Mouse (Mus musculus) liver, adult 2 months (tissue): ENCODE data around the gene Gtf2h3. TPM values are rescaled to one million over a fixed set of nuclear protein-coding genes. Genes with fewer than 3 reads are reported as not detected.

Source experiments
- DNase-seq: peaks from one replicate; pipeline ENCODE4 v3.0.0-alpha.2; 2011; ENCODE audit warnings: low read depth, low spot score; ENCODE audit errors: extremely low read depth
- H3K27ac ChIP-seq: fragments of 200-500 bp; replicated peaks from 2 replicates; pipeline ENCODE4 v1.5.1; 2012; ENCODE audit warnings: low read depth, mild to moderate bottlenecking, control low read depth, inconsistent platforms, low read length; ENCODE audit not compliant: insufficient read depth
- H3K27me3 ChIP-seq: fragments of 200-500 bp; 2 replicates; pipeline ENCODE4 v1.6.1; 2012; ENCODE audit warnings: mild to moderate bottlenecking, moderate library complexity, low read length, inconsistent platforms; ENCODE audit not compliant: control insufficient read depth, insufficient read depth
- H3K36me3 ChIP-seq: fragments of 200-500 bp; 2 replicates; pipeline ENCODE4 v1.6.1; 2012; ENCODE audit warnings: low read length, inconsistent platforms; ENCODE audit not compliant: control insufficient read depth, insufficient read depth
- H3K4me1 ChIP-seq: fragments of 200-500 bp; 2 replicates; pipeline ENCODE4 v1.6.1; 2011; ENCODE audit warnings: low read length; ENCODE audit not compliant: control insufficient read depth, insufficient read depth
- H3K4me3 ChIP-seq: fragments of 200-500 bp; 2 replicates; pipeline ENCODE4 v1.5.1; 2011; ENCODE audit warnings: low read depth, mild to moderate bottlenecking, control low read depth, low read length, moderate library complexity; ENCODE audit not compliant: insufficient read depth
- H3K79me2 ChIP-seq: fragments of 200-500 bp; 2 replicates; pipeline ENCODE4 v1.6.1; 2012; ENCODE audit warnings: inconsistent platforms, mild to moderate bottlenecking, low read length, moderate library complexity; ENCODE audit not compliant: control insufficient read depth, insufficient read depth
- H3K9ac ChIP-seq: fragments of 200-500 bp; 2 replicates; pipeline ENCODE4 v1.6.1; 2012; ENCODE audit warnings: low read depth, mild to moderate bottlenecking, control low read depth, inconsistent platforms, low read length
- CTCF ChIP-seq: fragments of 200-500 bp; IDR thresholded peaks from 2 replicates; pipeline ENCODE4 v1.5.1; 2011; ENCODE audit warnings: low read depth, low read length, control low read depth
- POLR2A ChIP-seq: fragments of 200-500 bp; IDR thresholded peaks from 2 replicates; pipeline ENCODE4 v1.6.1; 2011; ENCODE audit warnings: low read length, control low read depth; ENCODE audit not compliant: insufficient read depth; ENCODE audit errors: extremely low read depth
- WGBS: fragments of 180-500 bp; shearing (Covaris S2); methylation state at CpG from one replicate; pipeline ENCODE4 v1.1.7; 2018; 5-methylcytosine and 5-hydroxymethylcytosine counted together
- polyA plus RNA-seq: library from polyadenylated mRNA; depleted of rRNA; stranded (reverse); fragments of >200 nt; gene quantifications from 2 replicates; pipeline ENCODE4 v1.2.3, GENCODE M21; 2012
- total RNA-seq: library from RNA; depleted of rRNA; stranded (reverse); fragments of >200 nt; gene quantifications from 2 replicates; pipeline ENCODE4 v1.2.3, GENCODE M21; 2014

Gene Gtf2h3
- total and polyA plus RNA-seq, 2 experiments: 12.2 to 23.9 TPM

DNA sequence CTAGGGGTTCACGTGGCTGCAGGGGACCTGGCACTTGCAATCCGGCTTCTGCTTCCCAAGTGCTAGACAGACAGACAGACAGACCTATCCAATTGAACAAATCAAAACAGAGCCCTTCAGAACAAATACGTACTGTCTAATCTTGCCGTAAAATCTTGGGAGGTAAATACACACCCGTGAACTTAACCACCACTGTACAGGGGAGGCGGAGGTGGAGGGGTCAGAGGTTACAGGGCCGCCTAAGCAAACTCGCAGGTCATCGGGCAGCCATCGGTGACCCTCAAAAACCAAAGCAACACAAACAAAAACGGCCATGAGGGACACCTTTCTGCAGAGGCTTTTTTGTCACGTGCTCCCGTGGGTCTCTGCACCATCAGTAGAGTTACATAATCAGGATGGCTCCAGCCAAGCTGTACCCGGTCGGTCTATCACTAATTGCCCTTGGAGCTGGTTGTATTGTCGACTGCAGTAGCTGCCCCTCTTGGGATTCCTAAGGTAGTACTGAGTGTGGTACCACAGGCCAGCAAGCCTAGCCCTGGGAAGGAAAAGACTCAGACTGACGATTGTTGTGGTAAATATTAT, 26.2 kb downstream of the Gtf2h3 start:
- no peak overlapping the region for H3K9ac ChIP-seq
- DNase-seq: peak; percentile 96
- 0 out of 2 replicates have a peak, but pooled peaks cover 4% of the 10 kb centered on the region for H3K4me1 ChIP-seq
- H3K27ac ChIP-seq: peak overlapping the region; percentile 75
- no peak overlapping the region for H3K4me3 ChIP-seq
- no peaks in the 10 kb centered on the region for H3K36me3 ChIP-seq
- no peaks in the 10 kb centered on the region for H3K79me2 ChIP-seq
- no peaks in the 10 kb centered on the region for H3K27me3 ChIP-seq
- WGBS: 21% methylated on average over 17 of the region's 17 CpGs
- TF ChIP-seq CTCF: no peak
- TF ChIP-seq POLR2A: no peak

DNA sequence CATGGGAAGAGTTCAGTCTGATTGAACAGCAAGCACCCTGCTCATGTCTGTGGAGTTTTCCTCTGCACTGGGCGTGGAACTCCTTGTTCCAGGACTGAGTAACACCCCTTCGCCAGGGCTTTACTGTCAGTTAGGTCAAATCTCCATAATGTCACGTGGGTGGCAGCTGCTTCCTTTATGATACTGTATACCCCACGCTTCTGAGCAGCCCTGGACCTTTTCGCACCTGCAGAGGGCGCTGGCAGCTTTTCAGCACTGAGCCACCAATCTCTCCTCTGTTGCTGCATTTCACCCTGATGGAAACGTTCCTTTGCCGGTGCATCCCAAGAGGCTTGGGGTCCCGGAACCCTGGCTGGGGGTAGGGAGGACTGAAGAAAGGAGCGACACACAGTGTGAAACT, 32.0 kb downstream of the Gtf2h3 start:
- WGBS: 89% methylated on average over 10 of the region's 10 CpGs
- no peak for DNase-seq
- TF ChIP-seq CTCF (peak; percentile 30), POLR2A (no peak)
- no peaks in the 10 kb centered on the region for H3K79me2 ChIP-seq
- no peaks in the 10 kb centered on the region for H3K36me3 ChIP-seq
- no peak overlapping the region for H3K27ac ChIP-seq
- H3K4me3 ChIP-seq: no peak overlapping the region
- no peaks in the 10 kb centered on the region for H3K4me1 ChIP-seq
- H3K9ac ChIP-seq: no peak overlapping the region
- no peaks in the 10 kb centered on the region for H3K27me3 ChIP-seq

DNA sequence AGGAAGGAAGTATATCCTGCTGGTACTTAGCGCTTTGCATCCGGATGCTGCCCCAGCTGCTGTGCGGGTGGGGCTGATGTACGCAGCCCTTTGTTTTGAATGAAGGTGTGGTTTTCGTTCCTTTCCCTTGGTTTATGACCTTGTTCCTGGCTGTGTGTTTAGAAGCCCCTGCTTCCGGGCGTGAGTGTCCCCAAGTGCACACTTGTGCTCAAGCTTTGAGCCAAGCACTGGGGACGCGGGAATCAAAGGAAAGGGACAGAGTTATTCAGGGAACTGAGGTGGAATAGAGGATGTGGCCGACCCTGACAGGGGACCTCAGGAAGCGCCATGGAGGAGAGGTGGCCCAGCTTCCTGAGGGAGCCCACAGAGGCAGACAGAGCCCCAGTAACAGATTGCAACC, 35.8 kb downstream of the Gtf2h3 start:
- no peaks in the 10 kb centered on the region for H3K79me2 ChIP-seq
- 79% methylated on average over 11 of the region's 11 CpGs for WGBS
- H3K4me1 ChIP-seq: no peaks in the 10 kb centered on the region
- H3K9ac ChIP-seq: no peak overlapping the region
- no peaks in the 10 kb centered on the region for H3K27me3 ChIP-seq
- 0 out of 2 replicates have a peak overlapping the region, but pooled peaks have one; percentile 7 for H3K27ac ChIP-seq
- no peak for DNase-seq
- H3K36me3 ChIP-seq: no peaks in the 10 kb centered on the region
- TF ChIP-seq POLR2A (no peak), CTCF (no peak)
- no peak overlapping the region for H3K4me3 ChIP-seq

GRCm38 (mm10) chr5:124618711-124619110, 39.8 kb downstream of the Gtf2h3 start:
- H3K27ac ChIP-seq: no peak overlapping the region
- no peaks in the 10 kb centered on the region for H3K36me3 ChIP-seq
- H3K9ac ChIP-seq: no peak overlapping the region
- no peaks in the 10 kb centered on the region for H3K79me2 ChIP-seq
- no peak overlapping the region for H3K4me3 ChIP-seq
- WGBS: 83% methylated on average over 10 of the region's 10 CpGs
- DNase-seq: no peak
- no peaks in the 10 kb centered on the region for H3K4me1 ChIP-seq
- no peaks in the 10 kb centered on the region for H3K27me3 ChIP-seq
- TF ChIP-seq CTCF (no peak), POLR2A (no peak)

- H3K9ac ChIP-seq: no peak overlapping the region
- WGBS: 78% methylated on average over 13 of the region's 13 CpGs
- no peaks in the 10 kb centered on the region for H3K79me2 ChIP-seq
- DNase-seq: no peak
- no peak overlapping the region for H3K4me3 ChIP-seq
- no peak for TF ChIP-seq CTCF
- no peak for TF ChIP-seq POLR2A
- H3K36me3 ChIP-seq: no peaks in the 10 kb centered on the region
- H3K4me1 ChIP-seq: no peaks in the 10 kb centered on the region
- H3K27ac ChIP-seq: no peak overlapping the region
- H3K27me3 ChIP-seq: no peaks in the 10 kb centered on the region
Measured at GRCm38 (mm10) chr5:124621362-124621761, 42.4 kb downstream of the Gtf2h3 start.

DNA sequence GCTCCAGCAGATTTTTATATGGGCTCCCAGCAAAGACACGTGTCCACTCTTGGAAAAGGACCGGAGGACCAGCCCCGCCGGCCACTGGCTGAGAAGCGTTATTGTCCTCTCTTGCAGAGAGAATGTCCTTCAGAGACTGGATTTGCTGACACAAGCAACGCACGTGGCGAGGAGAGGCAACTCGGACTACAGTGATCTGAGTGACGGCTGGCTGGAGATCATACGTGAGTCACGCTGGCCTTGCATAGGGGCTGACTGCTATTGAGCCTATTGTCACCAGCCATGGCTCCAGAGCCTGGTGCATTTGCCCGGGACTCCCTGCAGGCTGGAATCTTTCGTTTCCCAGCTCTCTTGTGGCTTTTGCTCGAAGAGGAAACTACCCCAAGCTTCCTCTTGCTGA, 44.0 kb downstream of the Gtf2h3 start:
- H3K36me3 ChIP-seq: no peaks in the 10 kb centered on the region
- DNase-seq: no peak

More for the DNA sequence above, 44.0 kb downstream of the Gtf2h3 start:
- Histone ChIP-seq H3K9ac (no peak overlapping the region), H3K4me3 (no peak overlapping the region), H3K79me2 (no peaks in the 10 kb centered on the region), H3K4me1 (no peaks in the 10 kb centered on the region), H3K27ac (no peak overlapping the region), H3K27me3 (no peaks in the 10 kb centered on the region)
- 80% methylated on average over 15 of the region's 15 CpGs for WGBS
- TF ChIP-seq CTCF (no peak), POLR2A (no peak)
